Mouse (Mus musculus) liver, embryonic 14.5 days (tissue): Measurements from ENCODE around the gene Ddb2.

Experiments
- CTCF ChIP-seq: IDR thresholded peaks from 2 replicates; pipeline ENCODE4 v1.5.1; 2016; ENCODE audit warnings: antibody characterized with exemption, low read depth, control low read depth
- EP300 ChIP-seq: IDR thresholded peaks from 2 replicates; pipeline ENCODE4 v1.6.1; 2016; ENCODE audit warnings: antibody characterized with exemption, low read depth

DNA sequence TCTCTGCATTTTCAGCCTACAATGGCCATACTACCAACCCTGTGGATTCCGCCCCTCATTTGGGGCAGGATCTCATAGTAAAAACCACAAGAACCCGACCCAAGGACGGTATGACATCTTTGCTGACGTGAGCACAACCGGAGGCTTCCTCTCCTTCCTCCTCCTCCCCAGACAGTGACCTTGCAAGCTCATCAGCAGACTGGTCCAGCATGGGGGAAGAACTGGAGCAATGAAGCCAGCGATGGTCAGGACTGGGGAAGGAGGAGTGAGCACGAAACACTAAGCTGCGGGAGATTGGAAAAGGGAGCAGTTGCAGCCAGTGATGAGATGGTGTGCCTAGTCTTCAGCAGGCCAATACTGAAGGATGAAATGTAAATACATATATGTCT, 54.8 kb downstream of the Ddb2 start:
- TF ChIP-seq CTCF (no peak), EP300 (no peak)
